Mouse (Mus musculus) olfactory bulb, adult 2 months (tissue): ENCODE data around the gene Serinc5.

Source experiments
- CTCF ChIP-seq: fragments of 200-500 bp; IDR thresholded peaks from 2 replicates; pipeline ENCODE4 v1.5.1; 2012; ENCODE audit warnings: low read depth, mild to moderate bottlenecking, low read length, moderate library complexity; ENCODE audit not compliant: insufficient read depth
- POLR2A ChIP-seq: fragments of 200-500 bp; IDR thresholded peaks from 2 replicates; pipeline ENCODE4 v1.6.1; 2012; ENCODE audit warnings: mild to moderate bottlenecking, low read depth, low read length, moderate library complexity; ENCODE audit not compliant: insufficient read depth

GRCm38 (mm10) chr13:92576688-92577087, 34.2 kb upstream of the Serinc5 start:
- TF ChIP-seq POLR2A = no peak
- TF ChIP-seq CTCF = no peak
